Mouse (Mus musculus) brain, embryonic 14.5 days (tissue): ENCODE results near the gene 1600014C23Rik.

Experiments
- CTCF ChIP-seq: fragments of 200-500 bp; IDR thresholded peaks from 2 replicates; pipeline ENCODE4 v1.5.1; 2012; ENCODE audit warnings: inconsistent platforms, mild to moderate bottlenecking, moderate library complexity, borderline replicate concordance; ENCODE audit not compliant: insufficient read depth, insufficient read length; ENCODE audit errors: extremely low read depth
- POLR2A ChIP-seq: fragments of 200-500 bp; IDR thresholded peaks from 2 replicates; pipeline ENCODE4 v1.6.1; 2012; ENCODE audit warnings: mild to moderate bottlenecking, inconsistent platforms, borderline replicate concordance; ENCODE audit not compliant: poor library complexity, insufficient read depth, insufficient read length, severe bottlenecking; ENCODE audit errors: extremely low read depth

- TF ChIP-seq CTCF, result no peak
- no peak for TF ChIP-seq POLR2A
These were observed 3.5 kb upstream of the 1600014C23Rik start for GRCm38 (mm10) chr17:45737078-45737601.
